ENCODE assay signal across 11 mouse cellular contexts in the genomic region with DNA sequence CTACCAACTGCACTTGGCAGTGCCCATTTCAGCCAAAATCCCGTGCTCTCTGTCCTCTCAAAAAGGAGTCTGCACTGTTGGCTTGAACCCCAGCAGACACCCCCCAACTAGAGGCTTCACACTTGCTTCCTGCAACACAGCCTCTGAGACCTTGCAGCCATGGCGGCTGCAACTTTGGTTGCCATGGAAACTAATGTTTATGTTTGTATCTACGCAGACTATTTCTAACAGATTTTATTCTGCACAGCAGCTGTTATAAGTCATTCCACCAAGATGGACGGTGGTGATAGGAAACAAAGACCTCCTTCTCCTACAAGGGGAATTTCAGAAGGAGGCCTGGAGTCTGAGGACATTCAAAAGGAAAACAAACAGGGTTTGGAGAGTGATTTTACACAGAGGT.
DNase-seq lines count a peak whose midpoint lies in the region; ATAC-seq lines count a peak whose summit lies in the region.
"Had no signal": no experiment of that assay in that cellular context is flagged by ENCODE, and none has a peak within 500 bp of the region (broad histone marks: within the 10 kb centered on the region; RNA-seq: fewer than 3 reads in every experiment).

No protein-coding gene starts in this region.

- peak; percentile 71 for ATAC-seq in kidney, embryonic 14.5 days (ENCODE audit: low FRiP score, low TSS enrichment)
- ATAC-seq in forebrain, embryonic 15.5 days (replicated peaks), result peak; percentile 48; the same call in 1 of the 2 replicates
- ATAC-seq in midbrain, embryonic 13.5 days, result peak; percentile 45; the same call in 1 of the 2 replicates

- no peak overlapping the region for H3K4me3 ChIP-seq in kidney, embryonic 14.5 days (ENCODE audit: low read length)
- no peak overlapping the region for H3K4me3 ChIP-seq in forebrain, embryonic 15.5 days
- H3K4me3 ChIP-seq in midbrain, embryonic 13.5 days (replicated peaks), result no peak overlapping the region

- H3K27ac ChIP-seq in kidney, embryonic 14.5 days (ENCODE audit: low read depth, low read length), result no peak overlapping the region
- 0 out of 2 replicates have a peak overlapping the region, but pooled peaks have one; percentile 44 for H3K27ac ChIP-seq in forebrain, embryonic 15.5 days (replicated peaks)
- peak overlapping the region; percentile 40; the same call in 1 of the 2 replicates for H3K27ac ChIP-seq in midbrain, embryonic 13.5 days

- 31% methylated on average over 4 of the region's 4 CpGs for WGBS in kidney, embryonic 14.5 days
- WGBS in forebrain, embryonic 15.5 days, result 35% methylated on average over 4 of the region's 4 CpGs
- 37% methylated on average over 4 of the region's 4 CpGs for WGBS in midbrain, embryonic 13.5 days

- no peak overlapping the region for H3K9ac ChIP-seq in kidney, embryonic 14.5 days (ENCODE audit: low read depth, low read length)
- no peak overlapping the region for H3K9ac ChIP-seq in forebrain, embryonic 15.5 days (replicated peaks)
- H3K9ac ChIP-seq in midbrain, embryonic 13.5 days (replicated peaks), result no peak overlapping the region

- intact Hi-C loops in gastrocnemius, postnatal 14 days (cut with DNase I; ENCODE audit: low total_unique reads), result no loop called here
- intact Hi-C loops in left cerebral cortex, postnatal 4 days (cut with DNase I), result no loop called here

- DNase-seq in kidney, adult 11 months, result no peak
- DNase-seq in embryo, embryonic 10.5 days (ENCODE audit: low spot score), result peak; percentile 53
- no peak for DNase-seq in ovary, adult 18-20 months (ENCODE audit: low spot score)
- no peak for DNase-seq in gastrocnemius, postnatal 14 days
- no peak for DNase-seq in left cerebral cortex, postnatal 4 days
- DNase-seq: kidney, postnatal 25 days; thymus, adult 18-20 months had no signal

- no peaks in the 10 kb centered on the region for H3K9me3 ChIP-seq in kidney, embryonic 14.5 days (ENCODE audit: control insufficient read depth, low read length)
- H3K9me3 ChIP-seq in forebrain, embryonic 15.5 days, result no peaks in the 10 kb centered on the region
- H3K9me3 ChIP-seq in midbrain, embryonic 13.5 days, result no peaks in the 10 kb centered on the region

- no peak overlapping the region for H3K4me2 ChIP-seq in kidney, embryonic 14.5 days (replicated peaks; ENCODE audit: low read depth, low read length)
- no peak overlapping the region for H3K4me2 ChIP-seq in forebrain, embryonic 15.5 days (replicated peaks)
- H3K4me2 ChIP-seq in midbrain, embryonic 13.5 days (replicated peaks), result no peak overlapping the region

- H3K27me3 ChIP-seq in kidney, embryonic 14.5 days (ENCODE audit: control insufficient read depth, insufficient read depth, low read length), result no peaks in the 10 kb centered on the region
- H3K27me3 ChIP-seq in forebrain, embryonic 15.5 days, result no peaks in the 10 kb centered on the region
- H3K27me3 ChIP-seq in midbrain, embryonic 13.5 days, result no peaks in the 10 kb centered on the region
- H3K27me3 ChIP-seq: CH12.LX had no signal

- no peaks in the 10 kb centered on the region for H3K36me3 ChIP-seq in kidney, embryonic 14.5 days (ENCODE audit: control insufficient read depth, insufficient read depth, low read length)
- H3K36me3 ChIP-seq in forebrain, embryonic 15.5 days, result no peaks in the 10 kb centered on the region
- H3K36me3 ChIP-seq in midbrain, embryonic 13.5 days, result no peaks in the 10 kb centered on the region

- no peaks in the 10 kb centered on the region for H3K4me1 ChIP-seq in kidney, embryonic 14.5 days (ENCODE audit: control insufficient read depth, insufficient read depth, low read length)
- peaks cover 15% of the 10 kb centered on the region for H3K4me1 ChIP-seq in forebrain, embryonic 15.5 days
- peaks cover 23% of the 10 kb centered on the region for H3K4me1 ChIP-seq in midbrain, embryonic 13.5 days (replicated peaks)
